Mouse (Mus musculus) CH12.LX (cell line): ENCODE measurements around the gene Abr. TPM values are rescaled to one million over a fixed set of nuclear protein-coding genes. Genes with fewer than 3 reads are reported as not detected.

ENCODE experiments used
- DNase-seq: peaks from one replicate; pipeline ENCODE4 v3.0.0-alpha.2; 2013; ENCODE audit errors: extremely low read depth
- H3K27ac ChIP-seq: 2 replicates; pipeline ENCODE4 v1.5.1; 2012; ENCODE audit warnings: low read depth, mild to moderate bottlenecking, control low read depth, moderate library complexity; ENCODE audit not compliant: insufficient read depth
- H3K27me3 ChIP-seq: replicated peaks from 2 replicates; pipeline ENCODE3; 2012; ENCODE audit warnings: inconsistent platforms
- H3K36me3 ChIP-seq, 2 experiments: replicated peaks in 1 of 2; 2 replicates each; pipeline versions ENCODE3 to v1.6.1; 2012; ENCODE audit warnings: inconsistent platforms in 1 of 2, low read length in 1 of 2, mild to moderate bottlenecking in 1 of 2, mixed read lengths in 1 of 2, moderate library complexity in 1 of 2; ENCODE audit not compliant: control insufficient read depth in 1 of 2, insufficient read depth in 1 of 2
- H3K4me1 ChIP-seq, 2 experiments: 2 replicates each; pipeline ENCODE4 v1.6.1; 2012; ENCODE audit warnings: inconsistent platforms in 1 of 2, moderate library complexity in 1 of 2; ENCODE audit not compliant: insufficient read depth in 2 of 2, control insufficient read depth in 1 of 2
- H3K4me2 ChIP-seq: 2 replicates; pipeline ENCODE4 v1.6.1; 2012; ENCODE audit warnings: low read depth, mild to moderate bottlenecking, control low read depth; ENCODE audit not compliant: poor library complexity, insufficient read depth, severe bottlenecking
- H3K4me3 ChIP-seq, 3 experiments: fragments of 150-350 bp in 1 of 3; sonication (generic) in 1 of 3; replicated peaks in 1 of 3; 2 replicates each; pipeline versions ENCODE3 to v1.5.1; 2011 to 2012; ENCODE audit warnings: low read depth in 2 of 3, low read length in 2 of 3, mild to moderate bottlenecking in 2 of 3, moderate library complexity in 2 of 3, control low read depth in 1 of 3, improper control_type of control experiment in 1 of 3, inconsistent platforms in 1 of 3, mixed read lengths in 1 of 3; ENCODE audit not compliant: poor library complexity in 1 of 3
- H3K79me2 ChIP-seq: replicated peaks from 2 replicates; pipeline ENCODE4 v1.6.1; 2012; ENCODE audit warnings: mild to moderate bottlenecking, moderate library complexity; ENCODE audit not compliant: control insufficient read depth, poor library complexity, insufficient read depth, severe bottlenecking; ENCODE audit errors: extremely low read depth
- H3K9ac ChIP-seq: 2 replicates; pipeline ENCODE4 v1.6.1; 2012; ENCODE audit warnings: low read depth, mild to moderate bottlenecking, control low read depth, moderate library complexity; ENCODE audit not compliant: insufficient read depth
- H3K9me3 ChIP-seq: replicated peaks from 2 replicates; pipeline ENCODE3; 2012; ENCODE audit warnings: low read length, inconsistent platforms, mixed read lengths
- BHLHE40 ChIP-seq: IDR thresholded peaks from 2 replicates; pipeline ENCODE4 v1.6.1; 2011; ENCODE audit warnings: mild to moderate bottlenecking, low read depth, low read length, improper control_type of control experiment
- CHD1 ChIP-seq: IDR thresholded peaks from 2 replicates; pipeline ENCODE4 v1.6.1; 2012; ENCODE audit warnings: low read depth, low read length, improper control_type of control experiment, inconsistent platforms
- CHD2 ChIP-seq: IDR thresholded peaks from 2 replicates; pipeline ENCODE4 v1.6.1; 2011; ENCODE audit warnings: low read length, improper control_type of control experiment
- CTCF ChIP-seq, 2 experiments: IDR thresholded peaks in 1 of 2; conservative IDR thresholded peaks in 1 of 2; 2 replicates each; pipeline ENCODE4 v1.5.1; 2011 to 2012; ENCODE audit warnings: low read depth in 2 of 2, low read length in 2 of 2, improper control_type of control experiment in 1 of 2, inconsistent platforms in 1 of 2, mild to moderate bottlenecking in 1 of 2, moderate library complexity in 1 of 2
- E2F4 ChIP-seq: IDR thresholded peaks from 2 replicates; pipeline ENCODE4 v1.6.1; 2011; ENCODE audit warnings: low read depth, low read length, improper control_type of control experiment; ENCODE audit not compliant: insufficient replicate concordance
- ELF1 ChIP-seq: IDR thresholded peaks from 2 replicates; pipeline ENCODE4 v1.6.1; 2014; ENCODE audit warnings: low read depth, mild to moderate bottlenecking, inconsistent platforms, low read length, improper control_type of control experiment
- EP300 ChIP-seq: IDR thresholded peaks from 2 replicates; pipeline ENCODE4 v1.6.1; 2011; ENCODE audit warnings: low read length, improper control_type of control experiment
- ETS1 ChIP-seq: conservative IDR thresholded peaks from 2 replicates; pipeline ENCODE4 v1.6.1; 2012; ENCODE audit warnings: low read depth, mild to moderate bottlenecking, inconsistent platforms, low read length, improper control_type of control experiment, moderate library complexity
- GABPA ChIP-seq: IDR thresholded peaks from 2 replicates; pipeline ENCODE4 v1.6.1; 2012; ENCODE audit warnings: low read depth, low read length, improper control_type of control experiment, inconsistent platforms; ENCODE audit not compliant: insufficient replicate concordance
- HCFC1 ChIP-seq: IDR thresholded peaks from 2 replicates; pipeline ENCODE4 v1.6.1; 2012; ENCODE audit warnings: low read depth, mild to moderate bottlenecking, inconsistent platforms, low read length, improper control_type of control experiment
- IRF4 ChIP-seq: IDR thresholded peaks from 2 replicates; pipeline ENCODE4 v1.6.1; 2014; ENCODE audit warnings: low read depth, mild to moderate bottlenecking, inconsistent platforms, low read length, improper control_type of control experiment
- JUN ChIP-seq: IDR thresholded peaks from 2 replicates; pipeline ENCODE4 v1.6.1; 2011; ENCODE audit warnings: low read depth, mild to moderate bottlenecking, low read length, improper control_type of control experiment, moderate library complexity; ENCODE audit not compliant: insufficient read depth
- JUND ChIP-seq: conservative IDR thresholded peaks from 2 replicates; pipeline ENCODE4 v1.6.1; 2011; ENCODE audit warnings: low read depth, low read length, improper control_type of control experiment
- KAT2A ChIP-seq: IDR thresholded peaks from 2 replicates; pipeline ENCODE4 v1.6.1; 2012; ENCODE audit warnings: low read length, improper control_type of control experiment, inconsistent platforms; ENCODE audit not compliant: insufficient replicate concordance
- MAFK ChIP-seq: IDR thresholded peaks from 2 replicates; pipeline ENCODE4 v1.6.1; 2011; ENCODE audit warnings: low read length, improper control_type of control experiment; ENCODE audit not compliant: insufficient replicate concordance
- MAX ChIP-seq: IDR thresholded peaks from 2 replicates; pipeline ENCODE4 v1.6.1; 2011; ENCODE audit warnings: low read length, improper control_type of control experiment
- MAZ ChIP-seq: IDR thresholded peaks from 2 replicates; pipeline ENCODE4 v1.6.1; 2012; ENCODE audit warnings: low read depth, mild to moderate bottlenecking, inconsistent platforms, low read length, improper control_type of control experiment, moderate library complexity
- MEF2A ChIP-seq: IDR thresholded peaks from 2 replicates; pipeline ENCODE4 v1.6.1; 2014; ENCODE audit warnings: low read depth, mild to moderate bottlenecking, inconsistent platforms, low read length, improper control_type of control experiment, borderline replicate concordance
- MXI1 ChIP-seq: IDR thresholded peaks from 2 replicates; pipeline ENCODE4 v1.6.1; 2011; ENCODE audit warnings: mild to moderate bottlenecking, low read depth, low read length, improper control_type of control experiment
- MYC ChIP-seq: IDR thresholded peaks from 2 replicates; pipeline ENCODE4 v1.6.1; 2011; ENCODE audit warnings: low read depth, mild to moderate bottlenecking, improper control_type of control experiment, low read length
- NELFE ChIP-seq: IDR thresholded peaks from 2 replicates; pipeline ENCODE4 v1.6.1; 2011; ENCODE audit warnings: low read depth, low read length, improper control_type of control experiment
- NRF1 ChIP-seq: IDR thresholded peaks from 2 replicates; pipeline ENCODE4 v1.6.1; 2014; ENCODE audit warnings: low read depth, mild to moderate bottlenecking, inconsistent platforms, low read length, improper control_type of control experiment, moderate library complexity
- PAX5 ChIP-seq: IDR thresholded peaks from 2 replicates; pipeline ENCODE4 v1.6.1; 2012; ENCODE audit warnings: low read length, inconsistent platforms, mixed read lengths
- POLR2A ChIP-seq: IDR thresholded peaks from 2 replicates; pipeline ENCODE4 v1.6.1; 2011; ENCODE audit warnings: low read depth, mild to moderate bottlenecking, improper control_type of control experiment, low read length
- POLR2AphosphoS2 ChIP-seq: IDR thresholded peaks from 2 replicates; pipeline ENCODE4 v1.6.1; 2011; ENCODE audit warnings: low read depth, low read length, improper control_type of control experiment
- RAD21 ChIP-seq: IDR thresholded peaks from 2 replicates; pipeline ENCODE4 v1.6.1; 2011; ENCODE audit warnings: low read depth, mild to moderate bottlenecking, low read length, improper control_type of control experiment, moderate library complexity
- RCOR1 ChIP-seq: conservative IDR thresholded peaks from 2 replicates; pipeline ENCODE4 v1.6.1; 2012; ENCODE audit warnings: low read depth, mild to moderate bottlenecking, inconsistent platforms, low read length, improper control_type of control experiment
- SIN3A ChIP-seq: IDR thresholded peaks from 2 replicates; pipeline ENCODE4 v1.6.1; 2012; ENCODE audit warnings: low read length, improper control_type of control experiment, inconsistent platforms
- SMC3 ChIP-seq: IDR thresholded peaks from 2 replicates; pipeline ENCODE4 v1.6.1; 2011; ENCODE audit warnings: low read depth, low read length, improper control_type of control experiment
- TBP ChIP-seq: conservative IDR thresholded peaks from 2 replicates; pipeline ENCODE4 v1.6.1; 2011; ENCODE audit warnings: low read depth, low read length, improper control_type of control experiment
- TCF12 ChIP-seq: IDR thresholded peaks from 2 replicates; pipeline ENCODE4 v1.6.1; 2014; ENCODE audit warnings: low read depth, mild to moderate bottlenecking, inconsistent platforms, low read length, improper control_type of control experiment
- UBTF ChIP-seq: IDR thresholded peaks from 2 replicates; pipeline ENCODE4 v1.6.1; 2012; ENCODE audit warnings: low read depth, mild to moderate bottlenecking, inconsistent platforms, low read length, improper control_type of control experiment, moderate library complexity
- USF1 ChIP-seq: IDR thresholded peaks from 2 replicates; pipeline ENCODE4 v1.6.1; 2014; ENCODE audit warnings: low read depth, mild to moderate bottlenecking, inconsistent platforms, low read length, improper control_type of control experiment
- USF2 ChIP-seq: conservative IDR thresholded peaks from 2 replicates; pipeline ENCODE4 v1.6.1; 2011; ENCODE audit warnings: low read depth, low read length, improper control_type of control experiment
- ZC3H11A ChIP-seq: IDR thresholded peaks from 2 replicates; pipeline ENCODE4 v1.6.1; 2012; ENCODE audit warnings: low read depth, mild to moderate bottlenecking, inconsistent platforms, low read length, improper control_type of control experiment
- ZKSCAN1 ChIP-seq: IDR thresholded peaks from 2 replicates; pipeline ENCODE4 v1.6.1; 2012; ENCODE audit warnings: low read depth, inconsistent platforms, low read length, improper control_type of control experiment, borderline replicate concordance
- ZMIZ1 ChIP-seq: IDR thresholded peaks from 2 replicates; pipeline ENCODE4 v1.6.1; 2012; ENCODE audit warnings: low read depth, mild to moderate bottlenecking, inconsistent platforms, low read length, improper control_type of control experiment
- ZNF384 ChIP-seq: IDR thresholded peaks from 2 replicates; pipeline ENCODE4 v1.6.1; 2012; ENCODE audit warnings: low read depth, low read length, improper control_type of control experiment, inconsistent platforms
- dilution Hi-C: fragments of 300-500 bp; cut with MboI; formaldehyde crosslinking; loops from 2 replicates; pipeline ENCODE4 v1.14.3; 2020; ENCODE audit warnings: low sequenced_read_pairs; ENCODE audit not compliant: extremely low pct_unique_long_range_greater_than_20kb, extremely low pct_ligation_motif_present
- in situ Hi-C: fragments of 300-500 bp; cut with MboI; formaldehyde crosslinking; loops from 3 replicates; pipeline ENCODE4 v1.14.3; 2019; ENCODE audit warnings: low sequenced_read_pairs, low pct_ligation_motif_present, low pct_unique_long_range_greater_than_20kb, mixed read lengths
- polyA plus RNA-seq: library from polyadenylated mRNA; unstranded; fragments of >175 nt; gene quantifications from 2 replicates; pipeline ENCODE4 v1.2.1, GENCODE M21; 2012; ENCODE audit warnings: low read depth; ENCODE audit not compliant: insufficient read length
- total RNA-seq, 2 experiments: library from RNA; depleted of rRNA; stranded (reverse); fragments of 300-350 nt in 1 of 2; fragments of >200 nt in 1 of 2; gene quantifications; 2 replicates each; pipeline ENCODE4 v1.2.3; 2012 to 2014

The Abr gene
- total and polyA plus RNA-seq, 3 experiments: 21.0 to 49.5 (median 37.4) TPM

DNA sequence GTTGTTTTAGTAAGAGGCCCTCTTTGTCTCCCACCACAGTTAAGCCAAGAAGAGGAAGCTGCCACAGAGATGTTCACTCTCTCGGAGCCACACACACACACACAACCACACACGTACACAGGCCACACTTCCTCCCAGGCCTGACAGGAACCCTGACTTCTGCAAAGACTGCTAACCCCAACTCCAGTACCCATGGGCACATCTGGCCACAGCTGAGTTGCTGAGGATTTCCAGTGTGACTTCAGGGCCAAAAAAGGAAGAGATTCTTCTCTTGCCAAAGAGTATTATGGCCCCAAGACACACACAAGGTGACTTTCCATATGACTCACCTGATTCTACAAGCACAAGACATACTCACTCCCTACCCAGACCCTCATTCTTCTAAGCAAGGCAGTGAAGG is 34.1 kb downstream of the Abr start:
- H3K27ac ChIP-seq: peak overlapping the region; percentile 92
- TF ChIP-seq ZKSCAN1 (no peak), TCF12 (peak; percentile 96), POLR2AphosphoS2 (no peak), CHD2 (peak; percentile 51; the same call in 1 of the 2 replicates), USF2 (no peak), IRF4 (peak; percentile 98), ELF1 (peak; percentile 65), EP300 (peak; percentile 92), MXI1 (no peak), MAX (no peak), TBP (peak; percentile 53; the same call in 1 of the 2 replicates), JUN (peak; percentile 93), USF1 (no peak), KAT2A (no peak), MYC (peak; percentile 68; the same call in 1 of the 2 replicates), HCFC1 (no peak), SIN3A (peak; percentile 39; the same call in 1 of the 2 replicates), PAX5 (no peak), ZNF384 (no peak), NELFE (no peak), BHLHE40 (peak; percentile 94), UBTF (no peak), ZC3H11A (no peak), E2F4 (no peak), NRF1 (no peak), RCOR1 (no peak), MAFK (peak; percentile 47; the same call in 1 of the 2 replicates), SMC3 (no peak; the same call in 1 of the 2 replicates), RAD21 (no peak; the same call in 1 of the 2 replicates), ZMIZ1 (no peak), POLR2A (peak; percentile 31), ETS1 (peak; percentile 99), MAZ (no peak), CHD1 (no peak), CTCF (conservative IDR thresholded peaks at IDR 0.05 in 1 of 2, IDR thresholded peaks at IDR 0.05 in 1 of 2; ENCODE audit: low read depth in 2 of 2, low read length in 2 of 2) (no peak), GABPA (no peak), JUND (peak; percentile 94), MEF2A (peak; percentile 98)
- TF ChIP-seq, all 38 proteins: peak for 15
- Histone ChIP-seq H3K4me1 (peaks cover 30 to 41% of the 10 kb centered on the region in 2 experiments), H3K9ac (no peak overlapping the region), H3K9me3 (peaks cover 9% of the 10 kb centered on the region), H3K36me3 (no peaks in the 10 kb centered on the region), H3K4me2 (peak overlapping the region; percentile 74), H3K4me3 (no peak overlapping the region), H3K27me3 (peaks cover 21% of the 10 kb centered on the region), H3K79me2 (no peaks in the 10 kb centered on the region)
- peak; percentile 96 for DNase-seq
- dilution Hi-C loops: no loop called here
- in situ Hi-C loops: no loop called here
